8 mouse cellular contexts compared by ENCODE assay signal in the genomic region with DNA sequence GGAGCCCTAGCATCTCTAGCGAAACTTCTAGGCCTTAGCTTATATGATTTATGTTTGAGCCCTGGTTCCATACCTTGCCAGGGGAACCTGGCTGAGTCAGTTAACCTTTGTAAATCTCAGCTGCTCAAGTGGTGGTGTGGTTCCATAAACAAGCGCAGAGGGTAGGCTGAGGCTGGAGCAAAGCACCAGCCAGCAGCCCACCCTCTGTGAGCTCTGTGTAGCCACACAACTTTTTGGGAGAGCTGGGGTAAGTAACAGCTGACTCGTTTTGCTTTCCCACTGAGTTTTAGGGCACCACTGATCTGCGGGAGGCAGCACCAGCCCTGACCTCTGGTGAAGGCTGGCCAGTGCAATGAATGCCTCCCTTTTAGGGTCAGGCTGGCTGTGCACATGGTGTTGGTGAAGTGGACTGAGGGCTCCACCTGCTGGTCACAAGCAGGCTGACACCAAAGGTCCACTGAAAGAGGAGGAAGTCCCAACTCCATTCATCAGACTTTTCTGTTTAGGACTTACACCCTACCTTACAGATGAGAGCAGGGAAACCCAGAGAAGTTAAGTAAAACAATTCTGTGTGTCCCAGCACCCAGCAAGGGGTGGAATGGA. TPM values are rescaled to one million over a fixed set of nuclear protein-coding genes. Genes with fewer than 3 reads are reported as not detected.
A peak's percentile ranks its signal among the peaks of the same experiment; 100 is the strongest.
DNase-seq lines count a peak whose midpoint lies in the region; ATAC-seq and TF ChIP-seq lines count a peak whose summit lies in the region.

No protein-coding gene starts in this region.

- peak; percentile 96 for TF ChIP-seq CTCF in G1E (IDR thresholded peaks at IDR 0.05; ENCODE audit: low read depth, low read length)

- H3K27me3 ChIP-seq in G1E (ENCODE audit: insufficient read depth, low read length) = no peaks in the 10 kb centered on the region
- H3K27me3 ChIP-seq in forebrain, embryonic 12.5 days = no peaks in the 10 kb centered on the region
- H3K27me3 ChIP-seq in hindbrain, embryonic 13.5 days = no peaks in the 10 kb centered on the region

- no peaks in the 10 kb centered on the region for H3K4me1 ChIP-seq in G1E (ENCODE audit: insufficient read depth, low read depth, low read length)
- H3K4me1 ChIP-seq in forebrain, embryonic 12.5 days = peaks cover 22% of the 10 kb centered on the region
- H3K4me1 ChIP-seq in hindbrain, embryonic 13.5 days (replicated peaks) = peaks cover 15% of the 10 kb centered on the region; the same call in 1 of the 2 replicates

- H3K9me3 ChIP-seq in G1E (replicated peaks) = no peaks in the 10 kb centered on the region
- no peaks in the 10 kb centered on the region for H3K9me3 ChIP-seq in forebrain, embryonic 12.5 days
- no peaks in the 10 kb centered on the region for H3K9me3 ChIP-seq in hindbrain, embryonic 13.5 days

- no peak overlapping the region for H3K4me2 ChIP-seq in forebrain, embryonic 12.5 days
- H3K4me2 ChIP-seq in hindbrain, embryonic 13.5 days = no peak overlapping the region

- H3K9ac ChIP-seq in forebrain, embryonic 12.5 days = no peak overlapping the region
- no peak overlapping the region for H3K9ac ChIP-seq in hindbrain, embryonic 13.5 days

- WGBS in forebrain, embryonic 12.5 days = 42% methylated on average over 4 of the region's 4 CpGs
- WGBS in hindbrain, embryonic 13.5 days = 46% methylated on average over 4 of the region's 4 CpGs

- peaks cover 84% of the 10 kb centered on the region for H3K36me3 ChIP-seq in G1E (replicated peaks)
- peaks cover 27% of the 10 kb centered on the region for H3K36me3 ChIP-seq in forebrain, embryonic 12.5 days (replicated peaks)
- H3K36me3 ChIP-seq in hindbrain, embryonic 13.5 days = peaks cover 23% of the 10 kb centered on the region; the same call in 1 of the 2 replicates

- DNase-seq in G1E (ENCODE audit: low spot score) = peak; percentile 72
- peak; percentile 55 for DNase-seq in c-Kit-positive CD71-positive TER-119-negative erythroid progenitor cells, embryonic 14.5 days (ENCODE audit: low read depth)
- peak; percentile 60 for DNase-seq in layer of hippocampus, adult 9-10 months (ENCODE audit: low spot score)
- peak; percentile 81 for DNase-seq in lung, postnatal 10 days
- DNase-seq in ovary, postnatal 36 days (ENCODE audit: low spot score) = peak; percentile 68
- peak; percentile 40 to 48 for DNase-seq in thymus, postnatal 36 days

- no peak overlapping the region for H3K4me3 ChIP-seq in G1E (ENCODE audit: low read depth, low read length)
- no peak overlapping the region for H3K4me3 ChIP-seq in forebrain, embryonic 12.5 days (replicated peaks)
- no peak overlapping the region for H3K4me3 ChIP-seq in hindbrain, embryonic 13.5 days

- peak; percentile 73 for ATAC-seq in G1E (ENCODE audit: extremely low read depth, insufficient number of reproducible peaks, low FRiP score, poor library complexity, severe bottlenecking)
- peak; percentile 83 for ATAC-seq in forebrain, embryonic 12.5 days (ENCODE audit: low FRiP score)
- ATAC-seq in hindbrain, embryonic 13.5 days (ENCODE audit: low FRiP score) = peak; percentile 62; the same call in 1 of the 2 replicates

- no peak overlapping the region for H3K27ac ChIP-seq in forebrain, embryonic 12.5 days
- no peak overlapping the region for H3K27ac ChIP-seq in hindbrain, embryonic 13.5 days

RNA-seq across cellular contexts. Expression of gene Crb2, which starts 26.7 kb away (rescaled TPM):
- total RNA-seq in G1E (2014; fragmentation: Nextera tagmentation) (not detected in 2 replicates), G1E (2017) (0.05 and 0.06 TPM in 2 replicates)
- polyA plus RNA-seq in G1E (2012) = not detected in 2 replicates
- 24.8 and 24.9 TPM in 2 replicates for polyA plus RNA-seq in forebrain, embryonic 12.5 days (2016; fragmentation: Nextera tagmentation; extraction: Ambion mirVana)
- 6.8 and 7.5 TPM in 2 replicates for polyA plus RNA-seq in hindbrain, embryonic 13.5 days (2015; fragmentation: Nextera tagmentation; extraction: Ambion mirVana)
